ENCODE assay signal across 14 mouse cellular contexts in genomic region chr5:123664329-123664728, GRCm38 (mm10).
"Had no signal": no experiment of that assay in that cellular context is flagged by ENCODE, and none has a peak within 500 bp of the region (broad histone marks: within the 10 kb centered on the region; RNA-seq: fewer than 3 reads in every experiment).

No protein-coding gene starts in this region.

- H3K4me2 ChIP-seq: kidney, embryonic 15.5 days; liver, embryonic 13.5 days; midbrain, embryonic 11.5 days had no signal

- H3K27ac ChIP-seq: kidney, embryonic 15.5 days; left cerebral cortex, adult 2 months; liver, embryonic 13.5 days; stomach, postnatal 0 days had no signal

- H3K27me3 ChIP-seq: kidney, embryonic 15.5 days; liver, embryonic 13.5 days had no signal

- H3K4me3 ChIP-seq: kidney, embryonic 15.5 days; left cerebral cortex, adult 2 months; liver, embryonic 13.5 days had no signal

- H3K9me3 ChIP-seq: kidney, embryonic 15.5 days; liver, embryonic 13.5 days had no signal

- H3K36me3 ChIP-seq: kidney, embryonic 15.5 days; liver, embryonic 13.5 days had no signal

- DNase-seq: kidney, adult 8-10 months; kidney, postnatal 10 days; kidney, postnatal 36 days; layer of hippocampus, postnatal 36 days; liver, embryonic 13.5 days; lung, postnatal 4 days; midbrain, embryonic 14.5 days; thymus, adult 2 months; thymus, postnatal 14 days; thymus, postnatal 4 days had no signal

- H3K9ac ChIP-seq: kidney, embryonic 15.5 days; liver, embryonic 13.5 days had no signal
